Mouse (Mus musculus) megakaryocyte, embryonic 14.5 days (primary cell): Measurements from ENCODE around the gene Rptor.

Experiments
- FLI1 ChIP-seq: IDR thresholded peaks from 2 replicates; pipeline ENCODE4 v1.6.1; 2012; ENCODE audit warnings: low read length, inconsistent platforms, mixed read lengths
- GATA1 ChIP-seq: IDR thresholded peaks from 3 replicates; pipeline ENCODE4 v1.6.1; 2012; ENCODE audit warnings: mixed read lengths, low read length, inconsistent platforms, borderline replicate concordance

DNA sequence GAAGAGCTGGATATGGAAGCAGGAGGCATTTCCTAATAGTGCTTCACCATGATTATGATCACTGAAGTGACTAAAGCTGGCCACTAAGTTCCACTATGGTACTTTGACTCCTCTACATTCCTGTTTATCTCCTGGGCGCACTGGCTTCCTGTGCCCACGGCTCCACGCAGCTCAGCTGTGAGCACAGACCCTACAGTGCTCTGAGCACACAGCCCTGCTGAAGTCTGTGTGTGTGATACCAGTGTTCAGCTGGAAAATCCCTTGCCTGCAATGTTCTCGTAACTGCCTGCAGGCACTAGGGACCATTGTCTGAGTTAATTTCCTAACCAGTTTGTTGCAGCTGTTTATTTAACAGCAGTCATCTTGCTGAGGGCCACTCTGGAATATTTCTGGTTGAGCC lies 223.5 kb downstream of the Rptor start:
- no peak for TF ChIP-seq GATA1
- no peak for TF ChIP-seq FLI1
